Mouse (Mus musculus): ENCODE data around the gene Prkca.

The Prkca gene

GRCm38 (mm10) chr11:108148491-108148890 is 195.2 kb downstream of the Prkca start:
- in situ Hi-C loops (cut with MboI; ENCODE audit: unreplicated experiment in 2 of 2) = no loop called here

GRCm38 (mm10) chr11:108145752-108146496 is 197.8 kb downstream of the Prkca start:
- in situ Hi-C loops (cut with MboI; ENCODE audit: unreplicated experiment in 2 of 2) = no loop called here

- in situ Hi-C loops (cut with MboI; ENCODE audit: unreplicated experiment in 2 of 2) = no loop called here
Observed at GRCm38 (mm10) chr11:108145128-108145527, 198.6 kb downstream of the Prkca start.

- in situ Hi-C loops (cut with MboI; ENCODE audit: unreplicated experiment in 2 of 2) = no loop called here
Observed at GRCm38 (mm10) chr11:108143739-108144138, 200.0 kb downstream of the Prkca start.

- in situ Hi-C loops (cut with MboI; ENCODE audit: unreplicated experiment in 2 of 2) = no loop called here
Observed at GRCm38 (mm10) chr11:108140028-108140427, 203.7 kb downstream of the Prkca start.

- in situ Hi-C loops (cut with MboI; ENCODE audit: unreplicated experiment in 2 of 2) = loop anchor here in 1 of 2 experiments (5.0 to 10.0 kb wide), 2 partner anchors 131 to 208 kb away; partner anchors contain the start of genes Apoh and Prkca
Observed at GRCm38 (mm10) chr11:108136341-108136740, 207.4 kb downstream of the Prkca start.

- in situ Hi-C loops (cut with MboI; ENCODE audit: unreplicated experiment in 2 of 2) = loop anchor here in 1 of 2 experiments (5.0 to 10.0 kb wide), 2 partner anchors 132 to 209 kb away; partner anchors contain the start of genes Apoh and Prkca
Observed at GRCm38 (mm10) chr11:108135407-108136159, 208.1 kb downstream of the Prkca start.

GRCm38 (mm10) chr11:108128593-108128992 is 215.1 kb downstream of the Prkca start:
- in situ Hi-C loops (cut with MboI; ENCODE audit: unreplicated experiment in 2 of 2) = loop anchor here (5.0 kb wide), 3 partner anchors 116 to 249 kb away; no protein-coding TSS in a partner anchor

- in situ Hi-C loops (cut with MboI; ENCODE audit: unreplicated experiment in 2 of 2) = loop anchor here (5.0 kb wide), 3 partner anchors 116 to 249 kb away; no protein-coding TSS in a partner anchor
Observed at GRCm38 (mm10) chr11:108127908-108128307, 215.8 kb downstream of the Prkca start.

GRCm38 (mm10) chr11:108122486-108122885 is 221.2 kb downstream of the Prkca start:
- in situ Hi-C loops (cut with MboI; ENCODE audit: unreplicated experiment in 2 of 2) = no loop called here

GRCm38 (mm10) chr11:108120708-108121107 is 223.0 kb downstream of the Prkca start:
- in situ Hi-C loops (cut with MboI; ENCODE audit: unreplicated experiment in 2 of 2) = no loop called here

GRCm38 (mm10) chr11:108119785-108120184 is 223.9 kb downstream of the Prkca start:
- in situ Hi-C loops (cut with MboI; ENCODE audit: unreplicated experiment in 2 of 2) = no loop called here

GRCm38 (mm10) chr11:108118814-108119213 is 224.9 kb downstream of the Prkca start:
- in situ Hi-C loops (cut with MboI; ENCODE audit: unreplicated experiment in 2 of 2) = no loop called here

GRCm38 (mm10) chr11:108118221-108118620 is 225.5 kb downstream of the Prkca start:
- in situ Hi-C loops (cut with MboI; ENCODE audit: unreplicated experiment in 2 of 2) = no loop called here

- in situ Hi-C loops (cut with MboI; ENCODE audit: unreplicated experiment in 2 of 2) = no loop called here
Observed at GRCm38 (mm10) chr11:108117360-108118050, 226.2 kb downstream of the Prkca start.

GRCm38 (mm10) chr11:108114091-108114490 is 229.6 kb downstream of the Prkca start:
- in situ Hi-C loops (cut with MboI; ENCODE audit: unreplicated experiment in 2 of 2) = no loop called here

GRCm38 (mm10) chr11:108112437-108112836 is 231.3 kb downstream of the Prkca start:
- in situ Hi-C loops (cut with MboI; ENCODE audit: unreplicated experiment in 2 of 2) = no loop called here

- in situ Hi-C loops (cut with MboI; ENCODE audit: unreplicated experiment in 2 of 2) = no loop called here
Observed at GRCm38 (mm10) chr11:108104085-108104484, 239.6 kb downstream of the Prkca start.

- in situ Hi-C loops (cut with MboI; ENCODE audit: unreplicated experiment in 2 of 2) = no loop called here
Observed at GRCm38 (mm10) chr11:108101280-108101950, 242.3 kb downstream of the Prkca start.

- in situ Hi-C loops (cut with MboI; ENCODE audit: unreplicated experiment in 2 of 2) = no loop called here
Observed at GRCm38 (mm10) chr11:108098306-108098705, 245.4 kb downstream of the Prkca start.

Data from v-Abl transformed pro-B cells (cell line).